Mouse (Mus musculus) spleen, adult 2 months (tissue): Measurements from ENCODE around the gene Fam243.

Experiments
- CTCF ChIP-seq: fragments of 200-500 bp; IDR thresholded peaks from 2 replicates; pipeline ENCODE4 v1.5.1; 2011; ENCODE audit warnings: mild to moderate bottlenecking, inconsistent platforms; ENCODE audit not compliant: insufficient read depth, insufficient read length, insufficient replicate concordance; ENCODE audit errors: extremely low read depth
- POLR2A ChIP-seq: fragments of 200-500 bp; IDR thresholded peaks from 2 replicates; pipeline ENCODE4 v1.6.1; 2011; ENCODE audit warnings: low read depth, low read length, inconsistent platforms

DNA sequence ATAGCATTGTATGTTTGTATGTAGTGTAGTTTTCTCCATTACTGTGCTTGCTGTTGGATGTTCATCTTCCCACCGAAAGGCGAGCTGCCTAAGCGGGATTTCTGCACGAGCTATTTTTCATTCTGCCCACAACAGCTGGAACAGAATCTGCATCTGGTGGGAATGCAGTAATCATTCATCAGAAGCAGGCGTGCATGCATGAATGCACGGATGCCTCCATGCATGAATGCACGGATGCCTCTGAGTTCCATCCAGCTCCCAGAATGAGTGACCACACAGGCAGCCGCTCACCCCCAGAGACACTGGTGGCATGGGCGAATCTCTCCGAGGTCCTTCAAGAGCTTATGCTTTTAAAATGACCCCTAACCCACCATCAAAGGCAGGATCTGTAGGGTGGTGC lies 36.3 kb upstream of the Fam243 start:
- TF ChIP-seq POLR2A, result no peak
- no peak for TF ChIP-seq CTCF
